Mouse (Mus musculus) heart, postnatal 0 days (tissue): ENCODE results near the gene 1810049J17Rik. TPM values are rescaled to one million over a fixed set of nuclear protein-coding genes. Genes with fewer than 3 reads are reported as not detected.

ENCODE experiments used
- ATAC-seq: fragments of 200-750 bp; cut with Nextera tagmentation; 2 replicates; pipeline ENCODE4 v1.8.0; 2017; ENCODE audit warnings: low read depth, moderate number of reproducible peaks, moderate library complexity; ENCODE audit not compliant: insufficient read depth
- DNase-seq: peaks from one replicate; pipeline ENCODE4 v3.0.0-alpha.2; 2016; ENCODE audit warnings: low spot score
- H3K27ac ChIP-seq: fragments of 300-500 bp; sonication (generic); 2 replicates; pipeline ENCODE4 v1.5.1; 2014; ENCODE audit warnings: low read depth, mild to moderate bottlenecking
- H3K27me3 ChIP-seq: fragments of 300-500 bp; sonication (generic); 2 replicates; pipeline ENCODE4 v1.6.1; 2014; ENCODE audit warnings: low read length, mixed read lengths; ENCODE audit not compliant: control insufficient read depth, insufficient read depth
- H3K36me3 ChIP-seq: fragments of 300-500 bp; sonication (generic); replicated peaks from 2 replicates; pipeline ENCODE4 v1.6.1; 2014; ENCODE audit warnings: low read length, mixed read lengths; ENCODE audit not compliant: control insufficient read depth, insufficient read depth
- H3K4me1 ChIP-seq: fragments of 300-500 bp; sonication (generic); 2 replicates; pipeline ENCODE4 v1.6.1; 2014; ENCODE audit warnings: antibody characterized with exemption; ENCODE audit not compliant: control insufficient read depth, insufficient read depth
- H3K4me2 ChIP-seq: fragments of 300-500 bp; sonication (generic); 2 replicates; pipeline ENCODE4 v1.6.1; 2014; ENCODE audit warnings: low read depth, mild to moderate bottlenecking, low read length, moderate library complexity
- H3K4me3 ChIP-seq: fragments of 300-500 bp; sonication (generic); 2 replicates; pipeline ENCODE4 v1.5.1; 2014; ENCODE audit warnings: low read depth, low read length
- H3K9ac ChIP-seq: fragments of 300-500 bp; sonication (generic); replicated peaks from 2 replicates; pipeline ENCODE4 v1.6.1; 2014; ENCODE audit warnings: low read depth, low read length, mixed read lengths
- H3K9me3 ChIP-seq: fragments of 300-500 bp; sonication (generic); replicated peaks from 2 replicates; pipeline ENCODE4 v1.6.1; 2016; ENCODE audit warnings: low read length; ENCODE audit not compliant: control insufficient read depth
- CTCF ChIP-seq: IDR thresholded peaks from 2 replicates; pipeline ENCODE4 v1.5.1; 2016; ENCODE audit warnings: antibody characterized with exemption, control low read depth, low read depth
- EP300 ChIP-seq: IDR thresholded peaks from 2 replicates; pipeline ENCODE4 v1.6.1; 2016; ENCODE audit warnings: antibody characterized with exemption, low read depth
- WGBS: fragments of 180-500 bp; shearing (Covaris S2); extraction: QIAGEN DNeasy Blood & Tissue Kit; methylation state at CpG from one replicate; pipeline ENCODE4 v1.1.7; 2014; 5-methylcytosine and 5-hydroxymethylcytosine counted together
- polyA plus RNA-seq: library from polyadenylated mRNA; unstranded; fragments of >200 nt; fragmentation: Nextera tagmentation; extraction: Ambion mirVana; gene quantifications from 2 replicates; pipeline ENCODE4 v1.2.1, GENCODE M21; 2015
- total RNA-seq: library from RNA; depleted of rRNA; stranded (reverse); fragments of >200 nt; gene quantifications from 2 replicates; pipeline ENCODE4 v1.2.3, GENCODE M21; 2014; ENCODE audit warnings: low replicate concordance

The 1810049J17Rik gene
- total and polyA plus RNA-seq, 2 experiments from 2014 or later, result 0.44 TPM; not detected in 1

GRCm38 (mm10) chr15:12362701-12363040, 41.0 kb upstream of the 1810049J17Rik start:
- 86% methylated on average over 6 of the region's 6 CpGs for WGBS
- DNase-seq, result no peak
- H3K4me3 ChIP-seq, result no peak overlapping the region
- no peaks in the 10 kb centered on the region for H3K27me3 ChIP-seq
- TF ChIP-seq CTCF (no peak), EP300 (no peak)
- peaks cover 71% of the 10 kb centered on the region for H3K36me3 ChIP-seq
- no peak overlapping the region for H3K9ac ChIP-seq
- no peak for ATAC-seq
- H3K4me1 ChIP-seq, result peaks cover 7% of the 10 kb centered on the region; the same call in 1 of the 2 replicates
- H3K9me3 ChIP-seq, result no peaks in the 10 kb centered on the region
- H3K27ac ChIP-seq, result no peak overlapping the region
- H3K4me2 ChIP-seq, result no peak overlapping the region

DNA sequence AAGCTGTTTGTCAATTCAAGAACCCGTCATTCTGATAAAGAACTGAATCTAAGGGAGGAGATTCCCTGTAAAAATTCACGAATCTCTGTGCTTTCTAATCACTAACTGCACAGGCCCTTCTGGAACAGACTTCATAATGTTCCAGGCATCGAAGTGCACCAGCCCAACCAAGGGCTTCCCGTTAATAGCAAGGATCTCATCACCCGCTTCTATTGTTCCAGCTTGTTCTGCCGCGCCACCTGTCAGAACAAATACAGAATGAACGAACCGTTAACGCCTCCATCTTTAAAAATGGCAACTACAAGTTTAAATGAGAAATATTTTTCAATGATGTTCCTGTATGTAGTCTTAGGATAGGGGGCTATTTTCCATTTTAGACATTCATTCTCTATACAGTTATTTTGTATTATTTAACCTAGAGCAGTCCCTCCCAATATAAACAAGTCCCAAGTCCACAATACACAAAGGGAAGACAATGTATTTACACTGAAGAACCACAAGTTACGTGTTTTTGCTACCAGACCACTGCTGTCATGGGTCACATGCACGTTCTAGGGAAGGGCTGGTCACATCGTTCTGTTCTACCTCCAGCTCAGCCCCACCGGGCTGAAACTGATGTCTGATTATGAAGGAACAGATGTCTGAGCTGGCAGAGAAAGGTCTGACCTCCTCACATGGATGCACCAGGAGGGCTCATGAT, 40.5 kb upstream of the 1810049J17Rik start:
- TF ChIP-seq EP300, result no peak
- no peak for TF ChIP-seq CTCF
- Histone ChIP-seq H3K36me3 (peaks cover 74% of the 10 kb centered on the region), H3K4me2 (no peak overlapping the region), H3K9ac (no peak overlapping the region), H3K9me3 (no peaks in the 10 kb centered on the region), H3K4me3 (no peak overlapping the region), H3K4me1 (0 out of 2 replicates have a peak, but pooled peaks cover 2% of the 10 kb centered on the region), H3K27me3 (no peaks in the 10 kb centered on the region), H3K27ac (no peak overlapping the region)
- ATAC-seq (no peak), DNase-seq (no peak)
- 83% methylated on average over 14 of the region's 14 CpGs for WGBS

GRCm38 (mm10) chr15:12360519-12361212, 39.0 kb upstream of the 1810049J17Rik start:
- H3K9ac ChIP-seq, result no peak overlapping the region
- H3K27me3 ChIP-seq, result no peaks in the 10 kb centered on the region
- WGBS, result 75% methylated on average over 19 of the region's 19 CpGs
- no peak for DNase-seq
- peaks cover 73% of the 10 kb centered on the region for H3K36me3 ChIP-seq
- H3K27ac ChIP-seq, result no peak overlapping the region
- H3K4me1 ChIP-seq, result no peaks in the 10 kb centered on the region
- TF ChIP-seq CTCF (no peak), EP300 (no peak)
- H3K4me3 ChIP-seq, result no peak overlapping the region
- no peak for ATAC-seq
- H3K4me2 ChIP-seq, result no peak overlapping the region
- H3K9me3 ChIP-seq, result no peaks in the 10 kb centered on the region

GRCm38 (mm10) chr15:12358384-12358783, 36.7 kb upstream of the 1810049J17Rik start:
- DNase-seq, result no peak
- ATAC-seq, result no peak
- WGBS, result 86% methylated on average over 5 of the region's 5 CpGs
- Histone ChIP-seq H3K9ac (no peak overlapping the region), H3K9me3 (no peaks in the 10 kb centered on the region), H3K4me1 (no peaks in the 10 kb centered on the region), H3K36me3 (peaks cover 73% of the 10 kb centered on the region), H3K27ac (no peak overlapping the region), H3K27me3 (no peaks in the 10 kb centered on the region), H3K4me2 (no peak overlapping the region), H3K4me3 (no peak overlapping the region)
- TF ChIP-seq EP300 (no peak), CTCF (no peak)

GRCm38 (mm10) chr15:12357459-12357858, 35.8 kb upstream of the 1810049J17Rik start:
- Histone ChIP-seq H3K9ac (no peak overlapping the region), H3K27me3 (no peaks in the 10 kb centered on the region), H3K4me2 (no peak overlapping the region), H3K4me3 (no peak overlapping the region), H3K27ac (no peak overlapping the region), H3K9me3 (no peaks in the 10 kb centered on the region), H3K4me1 (no peaks in the 10 kb centered on the region), H3K36me3 (peaks cover 74% of the 10 kb centered on the region)
- ATAC-seq (no peak), DNase-seq (no peak)
- no peak for TF ChIP-seq CTCF
- no peak for TF ChIP-seq EP300

GRCm38 (mm10) chr15:12355907-12356306, 34.2 kb upstream of the 1810049J17Rik start:
- no peak overlapping the region for H3K9ac ChIP-seq
- peaks cover 69% of the 10 kb centered on the region for H3K36me3 ChIP-seq
- TF ChIP-seq CTCF, result no peak
- 76% methylated on average over 7 of the region's 7 CpGs for WGBS
- H3K4me2 ChIP-seq, result no peak overlapping the region
- ATAC-seq (no peak), DNase-seq (no peak)
- no peaks in the 10 kb centered on the region for H3K4me1 ChIP-seq
- no peak overlapping the region for H3K4me3 ChIP-seq
- H3K9me3 ChIP-seq, result no peaks in the 10 kb centered on the region
- H3K27ac ChIP-seq, result no peak overlapping the region
- no peaks in the 10 kb centered on the region for H3K27me3 ChIP-seq
